Mouse (Mus musculus) left cerebral cortex, adult 2 months (tissue): Measurements from ENCODE around the gene Med9. TPM values are rescaled to one million over a fixed set of nuclear protein-coding genes. Genes with fewer than 3 reads are reported as not detected.
"Not testable (repeated sequence)": the region's sequence is repeated elsewhere in the genome, so short reads cannot be mapped to it uniquely, and the experiment has no call there.

ENCODE experiments used
- DNase-seq, 2 experiments: peaks; one replicate each; pipeline ENCODE4 v3.0.0; 2021 to 2022; ENCODE audit warnings: low spot score in 2 of 2, mixed read lengths in 1 of 2; ENCODE audit errors: extremely low spot score in 1 of 2
- H3K27ac ChIP-seq: fragments of 200-600 bp; 2 replicates; pipeline ENCODE4 v1.8.1; 2022
- H3K4me3 ChIP-seq: fragments of 200-600 bp; 2 replicates; pipeline ENCODE4 v1.8.1; 2022
- CTCF ChIP-seq: fragments of 200-600 bp; IDR thresholded peaks from 2 replicates; pipeline ENCODE4 v1.8.1; 2022; ENCODE audit warnings: antibody characterized with exemption, mild to moderate bottlenecking, moderate library complexity
- intact Hi-C: fragments of 180-260 bp; cut with DNase I; formaldehyde crosslinking; loops from one replicate; pipeline ENCODE4 v1.15.1; 2025
- total RNA-seq, 2 experiments: library from RNA; stranded (reverse); gene quantifications; 2 replicates each; pipeline ENCODE4 v1.2.3; 2021

The Med9 gene
- total RNA-seq, 2 experiments from 2014 or later, result 40.6 to 40.9 TPM

GRCm38 (mm10) chr11:59920331-59920730, 27.7 kb upstream of the Med9 start:
- Histone ChIP-seq H3K27ac (no peak overlapping the region), H3K4me3 (no peak overlapping the region)
- intact Hi-C loops, result no loop called here
- no peak for DNase-seq
- TF ChIP-seq CTCF, result no peak

DNA sequence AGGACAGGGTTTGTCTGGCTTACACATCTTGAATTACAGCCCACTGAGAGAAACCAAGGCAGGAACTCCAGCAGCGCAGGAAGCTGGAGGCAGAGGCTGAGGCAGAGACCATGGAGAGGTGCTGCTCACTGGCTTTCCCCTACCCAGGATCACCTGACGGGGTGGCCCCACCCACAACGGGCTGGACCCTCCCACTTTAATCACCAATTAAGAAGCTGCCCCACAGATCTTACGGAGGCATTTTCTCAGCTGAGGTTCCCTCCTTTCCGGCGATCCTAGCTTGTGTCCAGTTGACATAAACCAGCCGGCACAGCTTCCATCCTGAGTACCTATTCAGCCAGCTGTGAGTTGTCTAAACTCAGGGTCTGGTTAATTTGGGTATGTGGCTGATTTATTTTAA, 26.7 kb upstream of the Med9 start:
- Histone ChIP-seq H3K4me3 (no peak overlapping the region), H3K27ac (no peak overlapping the region)
- no peak for TF ChIP-seq CTCF
- DNase-seq, result no peak
- intact Hi-C loops, result no loop called here

DNA sequence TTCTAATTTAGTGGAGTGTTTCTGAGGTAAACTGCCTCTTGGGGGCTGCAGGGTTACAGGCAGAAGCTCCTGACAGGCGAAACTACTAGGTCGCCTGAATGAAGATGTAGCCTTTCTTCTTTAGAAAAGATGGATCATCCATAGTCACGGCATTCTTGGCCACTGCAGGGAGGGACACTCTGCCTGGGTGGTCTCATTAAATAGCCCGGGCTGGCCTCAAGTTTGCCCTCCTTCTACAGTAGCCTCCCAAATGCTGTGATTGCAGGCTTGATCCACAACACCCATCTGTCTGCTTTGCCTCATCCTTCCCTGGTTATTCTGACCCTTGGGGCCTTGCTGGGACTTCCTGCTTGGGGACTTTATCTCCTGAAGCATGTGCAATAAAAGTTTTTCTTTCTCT, 18.0 kb upstream of the Med9 start:
- Histone ChIP-seq H3K27ac (no peak overlapping the region), H3K4me3 (no peak overlapping the region)
- no peak for DNase-seq
- intact Hi-C loops, result no loop called here
- TF ChIP-seq CTCF, result no peak

- H3K27ac ChIP-seq, result no peak overlapping the region
- DNase-seq, result no peak
- intact Hi-C loops, result no loop called here
- H3K4me3 ChIP-seq, result no peak overlapping the region
- no peak for TF ChIP-seq CTCF
Measured at GRCm38 (mm10) chr11:59932560-59933337, 15.3 kb upstream of the Med9 start.

GRCm38 (mm10) chr11:59933943-59934342, 14.1 kb upstream of the Med9 start:
- intact Hi-C loops, result no loop called here
- Histone ChIP-seq H3K4me3 (no peak overlapping the region), H3K27ac (no peak overlapping the region)
- DNase-seq, result no peak
- no peak for TF ChIP-seq CTCF

DNA sequence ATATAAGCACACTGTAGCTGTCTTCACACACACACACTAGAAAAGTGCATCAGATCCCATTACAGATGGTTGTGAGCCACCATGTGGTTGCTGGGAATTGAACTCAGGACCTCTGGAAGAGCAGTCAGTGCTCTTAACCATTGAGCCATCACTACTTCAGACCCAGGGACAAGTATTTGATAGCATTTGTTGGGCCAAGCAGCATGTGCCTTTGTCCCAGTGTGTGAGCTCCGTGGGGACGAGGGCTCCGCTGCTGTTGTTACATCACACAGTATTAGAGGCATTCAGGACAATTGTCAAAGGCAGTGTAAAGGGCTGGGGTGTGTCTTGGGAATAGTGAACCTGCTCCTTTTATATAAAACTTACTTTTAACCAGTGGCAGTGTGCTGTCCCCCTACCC, 11.0 kb upstream of the Med9 start:
- no peak for DNase-seq
- no peak for TF ChIP-seq CTCF
- Histone ChIP-seq H3K4me3 (no peak overlapping the region), H3K27ac (no peak overlapping the region)
- intact Hi-C loops, result no loop called here

DNA sequence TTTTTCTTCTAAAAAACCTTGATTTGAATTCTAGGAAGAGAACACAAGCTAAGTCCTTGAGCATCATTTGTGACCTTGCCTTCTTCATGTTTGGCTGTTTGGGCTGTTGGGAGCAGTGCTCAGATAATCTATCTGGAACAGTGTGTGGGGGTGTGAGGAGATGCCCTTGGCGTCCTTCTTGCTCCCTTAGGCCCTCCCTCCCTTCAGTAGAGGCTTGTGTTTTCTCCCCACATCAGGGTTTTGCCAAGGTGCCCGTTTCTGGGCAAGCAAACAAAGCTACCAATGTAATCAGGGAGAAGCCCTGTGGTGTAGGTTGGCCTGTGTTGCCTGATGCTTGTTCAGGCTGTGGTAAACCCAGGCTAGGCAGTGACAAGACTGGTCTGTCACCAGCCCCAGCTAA, 10.4 kb upstream of the Med9 start:
- Histone ChIP-seq H3K27ac (no peak overlapping the region), H3K4me3 (no peak overlapping the region)
- intact Hi-C loops, result no loop called here
- no peak for TF ChIP-seq CTCF
- no peak for DNase-seq

- no peak for DNase-seq
- no peak for TF ChIP-seq CTCF
- intact Hi-C loops, result no loop called here
- Histone ChIP-seq H3K27ac (no peak overlapping the region), H3K4me3 (no peak overlapping the region)
Measured at GRCm38 (mm10) chr11:59939821-59940220, 8.2 kb upstream of the Med9 start.

DNA sequence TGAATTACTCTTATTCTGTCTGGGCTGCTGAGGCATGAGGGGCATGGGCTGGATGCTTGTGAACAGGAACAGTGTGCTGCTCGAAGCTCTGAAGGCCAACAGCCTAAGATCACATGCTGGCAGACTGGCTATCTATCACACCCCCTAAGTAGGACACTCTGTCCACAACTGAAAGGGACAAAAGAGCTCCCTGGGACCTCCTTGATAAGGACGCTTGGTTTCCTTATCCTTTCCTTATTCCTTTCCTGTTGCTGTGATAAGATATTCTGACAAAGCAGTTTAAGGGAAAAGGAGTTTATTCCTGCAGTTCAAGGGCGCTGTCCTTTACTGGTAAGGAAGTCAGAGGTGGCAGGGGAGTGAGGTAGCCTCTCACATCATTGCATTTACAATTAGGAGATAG, 7.4 kb upstream of the Med9 start:
- no peak for TF ChIP-seq CTCF
- Histone ChIP-seq H3K27ac (no peak overlapping the region), H3K4me3 (no peak overlapping the region)
- intact Hi-C loops, result no loop called here
- DNase-seq, result no peak

DNA sequence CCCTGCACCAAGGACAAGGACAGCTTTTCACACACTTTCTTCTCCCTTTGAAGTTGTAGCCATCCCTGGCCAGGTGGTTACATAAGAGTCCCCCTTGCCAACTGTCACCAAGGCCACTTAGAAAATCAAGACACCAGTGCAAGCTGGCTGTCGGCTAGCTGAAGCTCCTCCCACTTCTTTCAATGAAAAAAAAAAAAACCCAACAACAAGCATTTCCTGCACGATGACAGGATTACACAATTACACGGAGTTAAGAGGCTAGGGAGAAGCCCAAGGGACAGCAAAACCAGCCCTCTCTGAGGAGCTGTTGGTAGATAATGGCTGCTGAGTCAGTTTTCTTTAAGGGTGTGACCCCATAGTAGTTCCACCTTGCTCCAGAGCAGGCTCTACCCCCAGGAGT, 6.6 kb upstream of the Med9 start:
- Histone ChIP-seq H3K27ac (no peak overlapping the region), H3K4me3 (no peak overlapping the region)
- TF ChIP-seq CTCF, result no peak
- DNase-seq, result no peak
- intact Hi-C loops, result no loop called here

- H3K4me3 ChIP-seq, DNase-seq, H3K27ac ChIP-seq: not testable (repeated sequence)
- intact Hi-C loops, result loop anchor here (5.0 kb wide), 1 partner anchor 283 kb away; the partner anchor contains the start of gene Mprip
Measured at GRCm38 (mm10) chr11:59944855-59945254, 3.2 kb upstream of the Med9 start.

DNA sequence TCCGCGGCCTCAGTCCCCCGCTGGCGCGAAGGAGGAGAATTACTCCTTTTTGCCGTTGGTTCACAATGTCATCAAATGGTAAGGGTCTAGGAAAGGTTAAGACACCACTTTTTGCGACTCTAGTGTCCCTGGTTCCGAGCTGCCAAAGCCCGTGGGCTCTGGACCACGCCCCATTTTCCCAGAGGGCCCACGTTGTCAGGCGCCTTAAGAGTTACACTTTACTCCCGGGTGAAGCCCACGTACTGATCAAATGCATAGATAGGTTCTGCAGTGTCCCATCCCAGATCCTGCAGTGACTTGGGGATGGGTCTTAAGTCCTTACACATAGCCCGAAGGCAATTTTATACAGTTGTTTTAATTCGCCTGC, 378 bp downstream of the Med9 start:
- H3K27ac ChIP-seq, result peak overlapping the region; percentile 93
- TF ChIP-seq CTCF, result no peak
- intact Hi-C loops, result loop anchor here (5.0 kb wide), 1 partner anchor 286 kb away; the partner anchor contains the start of gene Mprip
- no peak for DNase-seq
- peak overlapping the region; percentile 77 for H3K4me3 ChIP-seq

- no peak for TF ChIP-seq CTCF
- H3K4me3 ChIP-seq, result no peak overlapping the region
- intact Hi-C loops, result no loop called here
- DNase-seq, result no peak
- no peak overlapping the region; the same call in 1 of the 2 replicates for H3K27ac ChIP-seq
Measured at GRCm38 (mm10) chr11:59952892-59953291, 4.9 kb downstream of the Med9 start.
